Mouse (Mus musculus): ENCODE measurements at regions not wholly inside any gene's neighbourhood (a gene's known extent, or its start where the extent isn't known, plus 50 kb on each side); places are given as distances from the start of the nearest gene placed in this dataset.

GRCm38 (mm10) chr10:119054191-119055175 lies 184.5 kb upstream of the Dyrk2 start:
- Histone ChIP-seq H3K27me3 (ENCODE audit: control insufficient read depth, insufficient read depth, low read length) (no peaks in the 10 kb centered on the region), H3K27ac (ENCODE audit: low read length) (no peak overlapping the region), H3K4me3 (ENCODE audit: low read length) (no peak overlapping the region), H3K9ac (ENCODE audit: low read length) (no peak overlapping the region), H3K4me1 (ENCODE audit: control insufficient read depth, insufficient read depth, low read length) (peaks cover 15% of the 10 kb centered on the region), H3K4me2 (ENCODE audit: low read depth, low read length) (no peak overlapping the region), H3K9me3 (replicated peaks; ENCODE audit: control insufficient read depth, low read length) (no peaks in the 10 kb centered on the region), H3K36me3 (ENCODE audit: control insufficient read depth, insufficient read depth) (no peaks in the 10 kb centered on the region)
- WGBS = 77% methylated on average over 22 of the region's 22 CpGs
- no peak for ATAC-seq (replicated peaks; ENCODE audit: extremely low read depth, insufficient read depth, low FRiP score)

GRCm38 (mm10) chr10:119052441-119053041 lies 182.5 kb upstream of the Dyrk2 start:
- Histone ChIP-seq H3K4me2 (ENCODE audit: low read depth, low read length) (0 out of 2 replicates have a peak overlapping the region, but pooled peaks have one; percentile 15), H3K9ac (ENCODE audit: low read length) (0 out of 2 replicates have a peak overlapping the region, but pooled peaks have one; percentile 27), H3K36me3 (ENCODE audit: control insufficient read depth, insufficient read depth) (no peaks in the 10 kb centered on the region), H3K9me3 (replicated peaks; ENCODE audit: control insufficient read depth, low read length) (no peaks in the 10 kb centered on the region), H3K27ac (ENCODE audit: low read length) (peak overlapping the region; percentile 59), H3K4me1 (ENCODE audit: control insufficient read depth, insufficient read depth, low read length) (peaks cover 15% of the 10 kb centered on the region), H3K27me3 (ENCODE audit: control insufficient read depth, insufficient read depth, low read length) (no peaks in the 10 kb centered on the region), H3K4me3 (ENCODE audit: low read length) (no peak overlapping the region)
- 31% methylated on average over 1 of the region's 1 CpGs for WGBS
- ATAC-seq (replicated peaks; ENCODE audit: extremely low read depth, insufficient read depth, low FRiP score) = no peak

GRCm38 (mm10) chr10:119051598-119051997 lies 181.6 kb upstream of the Dyrk2 start:
- peaks cover 15% of the 10 kb centered on the region for H3K4me1 ChIP-seq (ENCODE audit: control insufficient read depth, insufficient read depth, low read length)
- H3K9ac ChIP-seq (ENCODE audit: low read length) = no peak overlapping the region
- H3K27me3 ChIP-seq (ENCODE audit: control insufficient read depth, insufficient read depth, low read length) = no peaks in the 10 kb centered on the region
- H3K36me3 ChIP-seq (ENCODE audit: control insufficient read depth, insufficient read depth) = no peaks in the 10 kb centered on the region
- no peak overlapping the region for H3K4me2 ChIP-seq (ENCODE audit: low read depth, low read length)
- no peak overlapping the region for H3K4me3 ChIP-seq (ENCODE audit: low read length)
- WGBS = 67% methylated on average over 2 of the region's 2 CpGs
- no peaks in the 10 kb centered on the region for H3K9me3 ChIP-seq (replicated peaks; ENCODE audit: control insufficient read depth, low read length)
- ATAC-seq (replicated peaks; ENCODE audit: extremely low read depth, insufficient read depth, low FRiP score) = no peak
- H3K27ac ChIP-seq (ENCODE audit: low read length) = no peak overlapping the region

- H3K9me3 ChIP-seq (replicated peaks; ENCODE audit: control insufficient read depth, low read length) = no peaks in the 10 kb centered on the region
- H3K4me2 ChIP-seq (ENCODE audit: low read depth, low read length) = no peak overlapping the region
- H3K4me1 ChIP-seq (ENCODE audit: control insufficient read depth, insufficient read depth, low read length) = peaks cover 13% of the 10 kb centered on the region
- no peak overlapping the region for H3K9ac ChIP-seq (ENCODE audit: low read length)
- ATAC-seq (replicated peaks; ENCODE audit: extremely low read depth, insufficient read depth, low FRiP score) = no peak
- H3K36me3 ChIP-seq (ENCODE audit: control insufficient read depth, insufficient read depth) = no peaks in the 10 kb centered on the region
- H3K27me3 ChIP-seq (ENCODE audit: control insufficient read depth, insufficient read depth, low read length) = no peaks in the 10 kb centered on the region
- 75% methylated on average over 18 of the region's 18 CpGs for WGBS
- no peak overlapping the region for H3K4me3 ChIP-seq (ENCODE audit: low read length)
- no peak overlapping the region for H3K27ac ChIP-seq (ENCODE audit: low read length)
Measured at GRCm38 (mm10) chr10:119050017-119050685, 180.1 kb upstream of the Dyrk2 start.

GRCm38 (mm10) chr10:119048643-119049420 lies 178.8 kb upstream of the Dyrk2 start:
- H3K4me2 ChIP-seq (ENCODE audit: low read depth, low read length) = no peak overlapping the region
- no peak overlapping the region for H3K4me3 ChIP-seq (ENCODE audit: low read length)
- H3K36me3 ChIP-seq (ENCODE audit: control insufficient read depth, insufficient read depth) = no peaks in the 10 kb centered on the region
- peaks cover 9% of the 10 kb centered on the region for H3K4me1 ChIP-seq (ENCODE audit: control insufficient read depth, insufficient read depth, low read length)
- no peaks in the 10 kb centered on the region for H3K9me3 ChIP-seq (replicated peaks; ENCODE audit: control insufficient read depth, low read length)
- H3K9ac ChIP-seq (ENCODE audit: low read length) = no peak overlapping the region
- WGBS = 43% methylated on average over 6 of the region's 6 CpGs
- peak; percentile 66 for ATAC-seq (replicated peaks; ENCODE audit: extremely low read depth, insufficient read depth, low FRiP score)
- no peak overlapping the region for H3K27ac ChIP-seq (ENCODE audit: low read length)
- no peaks in the 10 kb centered on the region for H3K27me3 ChIP-seq (ENCODE audit: control insufficient read depth, insufficient read depth, low read length)

DNA sequence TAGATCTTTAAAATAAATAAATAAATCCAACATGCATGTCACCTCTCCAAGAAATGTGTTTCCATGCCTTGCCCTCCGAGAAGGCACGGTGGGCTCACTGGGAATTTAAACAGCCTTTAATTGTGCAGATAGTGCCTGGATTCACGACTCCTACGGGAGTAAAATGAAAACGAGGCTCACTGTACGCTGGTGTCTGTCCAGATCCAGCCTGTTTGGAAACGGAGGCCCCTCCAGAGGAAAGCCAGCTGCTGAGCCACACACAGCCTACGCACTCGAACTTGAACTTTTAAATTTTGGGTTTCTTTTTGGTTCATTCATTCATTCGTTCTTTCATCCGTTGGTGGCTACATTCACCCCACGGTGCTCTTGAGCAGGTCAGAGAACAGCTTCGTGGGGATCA lies 175.1 kb upstream of the Dyrk2 start:
- Histone ChIP-seq H3K9me3 (replicated peaks; ENCODE audit: control insufficient read depth, low read length) (no peaks in the 10 kb centered on the region), H3K4me3 (ENCODE audit: low read length) (no peak overlapping the region), H3K27me3 (ENCODE audit: control insufficient read depth, insufficient read depth, low read length) (no peaks in the 10 kb centered on the region), H3K36me3 (ENCODE audit: control insufficient read depth, insufficient read depth) (no peaks in the 10 kb centered on the region), H3K4me2 (ENCODE audit: low read depth, low read length) (no peak overlapping the region), H3K9ac (ENCODE audit: low read length) (no peak overlapping the region), H3K4me1 (ENCODE audit: control insufficient read depth, insufficient read depth, low read length) (peaks cover 4% of the 10 kb centered on the region), H3K27ac (ENCODE audit: low read length) (no peak overlapping the region)
- 80% methylated on average over 13 of the region's 13 CpGs for WGBS
- ATAC-seq (replicated peaks; ENCODE audit: extremely low read depth, insufficient read depth, low FRiP score) = no peak

DNA sequence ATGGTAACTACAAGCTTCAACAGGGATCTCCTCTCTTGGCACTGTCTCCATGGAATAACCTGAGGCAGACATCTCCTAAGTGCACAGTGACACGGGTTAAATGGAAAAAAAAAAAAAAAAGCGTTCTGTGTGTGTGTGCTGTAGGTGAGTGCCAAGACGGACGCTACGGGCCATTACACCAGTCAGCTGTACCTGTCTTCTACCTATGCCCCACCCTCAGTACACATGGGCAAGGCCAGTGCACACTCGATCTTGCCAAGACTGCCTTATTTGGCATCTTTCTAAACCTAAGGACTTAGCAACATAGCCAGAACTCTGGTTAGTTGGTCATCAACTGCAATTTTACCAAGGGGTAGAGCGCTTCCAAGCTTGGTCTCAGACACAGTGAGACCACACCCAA lies 173.1 kb upstream of the Dyrk2 start:
- no peak overlapping the region for H3K9ac ChIP-seq (ENCODE audit: low read length)
- H3K27me3 ChIP-seq (ENCODE audit: control insufficient read depth, insufficient read depth, low read length) = no peaks in the 10 kb centered on the region
- 91% methylated on average over 7 of the region's 7 CpGs for WGBS

DNA sequence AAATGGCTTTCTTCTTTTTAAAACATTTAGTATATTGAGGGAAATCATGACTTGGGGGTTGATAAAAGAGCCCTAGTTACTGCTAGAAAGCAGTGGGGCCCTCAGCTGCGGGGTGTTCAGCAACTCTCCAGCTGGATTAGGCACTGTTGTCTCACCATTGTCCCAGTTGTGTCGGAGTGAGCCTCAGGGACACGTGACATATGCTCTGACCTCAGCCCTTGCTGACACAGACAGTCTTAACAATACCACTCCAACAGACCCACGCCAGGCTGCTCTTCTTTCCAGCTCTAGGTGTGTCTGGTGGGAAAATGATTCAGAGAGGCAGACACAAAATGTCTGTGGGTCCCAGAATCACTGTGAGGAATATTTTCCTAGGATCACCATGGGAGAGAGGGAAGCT lies 170.2 kb upstream of the Dyrk2 start:
- H3K27me3 ChIP-seq (ENCODE audit: control insufficient read depth, insufficient read depth, low read length) = no peaks in the 10 kb centered on the region
- no peak; the same call in 1 of the 2 replicates for ATAC-seq (replicated peaks; ENCODE audit: extremely low read depth, insufficient read depth, low FRiP score)
- no peak overlapping the region for H3K4me2 ChIP-seq (ENCODE audit: low read depth, low read length)
- H3K4me1 ChIP-seq (ENCODE audit: control insufficient read depth, insufficient read depth, low read length) = peaks cover 9% of the 10 kb centered on the region
- no peak overlapping the region for H3K27ac ChIP-seq (ENCODE audit: low read length)
- H3K9me3 ChIP-seq (replicated peaks; ENCODE audit: control insufficient read depth, low read length) = no peaks in the 10 kb centered on the region
- H3K36me3 ChIP-seq (ENCODE audit: control insufficient read depth, insufficient read depth) = no peaks in the 10 kb centered on the region
- H3K4me3 ChIP-seq (ENCODE audit: low read length) = no peak overlapping the region
- WGBS = 33% methylated on average over 4 of the region's 4 CpGs
- H3K9ac ChIP-seq (ENCODE audit: low read length) = no peak overlapping the region

More for the DNA sequence above, 173.1 kb upstream of the Dyrk2 start:
- Histone ChIP-seq H3K4me1 (ENCODE audit: control insufficient read depth, insufficient read depth, low read length) (peaks cover 9% of the 10 kb centered on the region), H3K9me3 (replicated peaks; ENCODE audit: control insufficient read depth, low read length) (no peaks in the 10 kb centered on the region), H3K4me2 (ENCODE audit: low read depth, low read length) (no peak overlapping the region), H3K36me3 (ENCODE audit: control insufficient read depth, insufficient read depth) (no peaks in the 10 kb centered on the region), H3K4me3 (ENCODE audit: low read length) (no peak overlapping the region), H3K27ac (ENCODE audit: low read length) (no peak overlapping the region)
- ATAC-seq (replicated peaks; ENCODE audit: extremely low read depth, insufficient read depth, low FRiP score) = no peak

Data from heart, embryonic 16.5 days (tissue).